Mouse (Mus musculus) urinary bladder, postnatal 14 days (tissue): ENCODE results near the gene Evi2a.

Experiments
- DNase-seq: peaks from one replicate; pipeline ENCODE4 v3.0.0; 2021; ENCODE audit warnings: low spot score

The Evi2a gene

GRCm38 (mm10) chr11:79524310-79524575, 6.2 kb downstream of the Evi2a start:
- DNase-seq: no peak

- DNase-seq: no peak
Observed at GRCm38 (mm10) chr11:79523560-79524309, 6.7 kb downstream of the Evi2a start, which contains the start of gene Evi2b. TSS of gene Evi2b (minus strand) at chr11:79523762.

GRCm38 (mm10) chr11:79522944-79523343, 7.5 kb downstream of the Evi2a start:
- no peak for DNase-seq

- DNase-seq: no peak
Observed at GRCm38 (mm10) chr11:79521930-79522329, 8.5 kb downstream of the Evi2a start.

GRCm38 (mm10) chr11:79520772-79521171, 9.6 kb downstream of the Evi2a start:
- no peak for DNase-seq

GRCm38 (mm10) chr11:79519878-79520291, 10.5 kb downstream of the Evi2a start:
- DNase-seq: no peak

GRCm38 (mm10) chr11:79519299-79519698, 11.1 kb downstream of the Evi2a start:
- DNase-seq: no peak

- DNase-seq: no peak
Observed at GRCm38 (mm10) chr11:79515798-79516197, 14.6 kb downstream of the Evi2a start.

- no peak for DNase-seq
Observed at GRCm38 (mm10) chr11:79515331-79515730, 15.1 kb downstream of the Evi2a start.

- no peak for DNase-seq
Observed at GRCm38 (mm10) chr11:79511970-79512369, 18.4 kb downstream of the Evi2a start.

GRCm38 (mm10) chr11:79504506-79504905, 25.9 kb downstream of the Evi2a start:
- no peak for DNase-seq

GRCm38 (mm10) chr11:79503845-79504244, 26.6 kb downstream of the Evi2a start, which contains the start of gene Omg:
TSS of gene Omg (minus strand) at chr11:79504084.
- no peak for DNase-seq

- no peak for DNase-seq
Observed at GRCm38 (mm10) chr11:79502917-79503316, 27.5 kb downstream of the Evi2a start.

- DNase-seq: no peak
Observed at GRCm38 (mm10) chr11:79494976-79495800, 35.2 kb downstream of the Evi2a start.

GRCm38 (mm10) chr11:79484721-79485120, 45.7 kb downstream of the Evi2a start:
- no peak for DNase-seq

GRCm38 (mm10) chr11:79483876-79484528, 46.4 kb downstream of the Evi2a start:
- peak; percentile 57 for DNase-seq

- no peak for DNase-seq
Observed at GRCm38 (mm10) chr11:79483392-79483791, 47.0 kb downstream of the Evi2a start.
